Comparison of ENCODE assay signal across 8 mouse cellular contexts in genomic region chr12:111406622-111407021, GRCm38 (mm10). TPM values are rescaled to one million over a fixed set of nuclear protein-coding genes. Genes with fewer than 3 reads are reported as not detected.
A peak's percentile ranks its signal among the peaks of the same experiment; 100 is the strongest.
DNase-seq lines count a peak whose midpoint lies in the region; ATAC-seq and TF ChIP-seq lines count a peak whose summit lies in the region.

Gene Lbhd2 (plus strand): TSS chr12:111406809.

- no peaks in the 10 kb centered on the region for H3K36me3 ChIP-seq in kidney, embryonic 15.5 days
- H3K36me3 ChIP-seq in forebrain, postnatal 0 days (ENCODE audit: insufficient read depth), result no peaks in the 10 kb centered on the region
- no peaks in the 10 kb centered on the region for H3K36me3 ChIP-seq in liver, postnatal 0 days (replicated peaks; ENCODE audit: insufficient read depth, low read length)

- H3K4me1 ChIP-seq in kidney, embryonic 15.5 days, result peaks cover 15% of the 10 kb centered on the region
- H3K4me1 ChIP-seq in forebrain, postnatal 0 days (ENCODE audit: insufficient read depth), result no peaks in the 10 kb centered on the region
- H3K4me1 ChIP-seq in liver, postnatal 0 days (ENCODE audit: insufficient read depth), result no peaks in the 10 kb centered on the region

- no peak for DNase-seq in kidney, adult 11 months
- peak; percentile 41 for DNase-seq in brain, adult 2 months (ENCODE audit: low read depth, low spot score)
- DNase-seq in forebrain, postnatal 0 days, result no peak
- no peak for DNase-seq in liver, postnatal 0 days
- DNase-seq in adrenal gland, adult 2 months, result no peak
- no peak for DNase-seq in layer of hippocampus, adult 18-20 months (ENCODE audit: low spot score in 2 of 2)
- DNase-seq in kidney, postnatal 25 days, result no peak

- H3K9ac ChIP-seq in kidney, embryonic 15.5 days, result peak within 1 kb of the TSS; percentile 21; the same call in 1 of the 2 replicates
- H3K9ac ChIP-seq in forebrain, postnatal 0 days, result no peak within 1 kb of the TSS
- no peak within 1 kb of the TSS for H3K9ac ChIP-seq in liver, postnatal 0 days (replicated peaks)

- peaks cover 40% of the 10 kb centered on the region for H3K27me3 ChIP-seq in kidney, embryonic 15.5 days
- peaks cover 6% of the 10 kb centered on the region; the same call in 1 of the 2 replicates for H3K27me3 ChIP-seq in forebrain, postnatal 0 days (ENCODE audit: insufficient read depth, low read length)
- H3K27me3 ChIP-seq in liver, postnatal 0 days (ENCODE audit: insufficient read depth, low read length), result peaks cover 12% of the 10 kb centered on the region; the same call in 1 of the 2 replicates

- 2% methylated on average over 24 of the region's 24 CpGs for WGBS in kidney, embryonic 15.5 days
- 3% methylated on average over 24 of the region's 24 CpGs for WGBS in forebrain, postnatal 0 days
- WGBS in liver, postnatal 0 days (ENCODE audit: insufficient replicate concordance), result 5% methylated on average over 24 of the region's 24 CpGs

- H3K27ac ChIP-seq in kidney, embryonic 15.5 days, result no peak within 1 kb of the TSS
- H3K27ac ChIP-seq in forebrain, postnatal 0 days (ENCODE audit: low read depth, low read length), result no peak within 1 kb of the TSS
- no peak within 1 kb of the TSS for H3K27ac ChIP-seq in liver, postnatal 0 days (ENCODE audit: low read depth)

- TF ChIP-seq EP300 in liver, postnatal 0 days (IDR thresholded peaks at IDR 0.05; ENCODE audit: low read depth), result no peak

- peak within 1 kb of the TSS; percentile 35 for H3K4me3 ChIP-seq in kidney, embryonic 15.5 days (replicated peaks)
- no peak within 1 kb of the TSS for H3K4me3 ChIP-seq in forebrain, postnatal 0 days (ENCODE audit: low read depth, low read length)
- no peak within 1 kb of the TSS for H3K4me3 ChIP-seq in liver, postnatal 0 days (ENCODE audit: low read depth, low read length)

- peak within 1 kb of the TSS; percentile 65 for H3K4me2 ChIP-seq in kidney, embryonic 15.5 days
- H3K4me2 ChIP-seq in forebrain, postnatal 0 days (ENCODE audit: low read depth), result peak within 1 kb of the TSS; percentile 35
- H3K4me2 ChIP-seq in liver, postnatal 0 days (ENCODE audit: low read depth, low read length), result peak within 1 kb of the TSS; percentile 23; the same call in 1 of the 2 replicates

- H3K9me3 ChIP-seq in kidney, embryonic 15.5 days (replicated peaks), result no peaks in the 10 kb centered on the region
- no peaks in the 10 kb centered on the region for H3K9me3 ChIP-seq in forebrain, postnatal 0 days (ENCODE audit: low read length)
- no peaks in the 10 kb centered on the region for H3K9me3 ChIP-seq in liver, postnatal 0 days (ENCODE audit: low read length)

- ATAC-seq in kidney, embryonic 15.5 days (replicated peaks; ENCODE audit: low FRiP score), result no peak; the same call in 1 of the 2 replicates
- ATAC-seq in forebrain, postnatal 0 days, result no peak
- no peak for ATAC-seq in liver, postnatal 0 days

- TF ChIP-seq CTCF in forebrain, postnatal 0 days (IDR thresholded peaks at IDR 0.05; ENCODE audit: low read depth), result no peak
- no peak for TF ChIP-seq CTCF in liver, postnatal 0 days (IDR thresholded peaks at IDR 0.05; ENCODE audit: low read depth)

RNA-seq across cellular contexts. Expression of gene Lbhd2, which starts in this region (rescaled TPM):
- 5.5 and 7.0 TPM in 2 replicates for polyA plus RNA-seq in kidney, embryonic 15.5 days (2015; fragmentation: Nextera tagmentation; extraction: Ambion mirVana)
- total RNA-seq in forebrain, postnatal 0 days (2014; rRNA removed), result 3.7 and 4.4 TPM in 2 replicates
- polyA plus RNA-seq in forebrain, postnatal 0 days (2015; fragmentation: Nextera tagmentation; extraction: Ambion mirVana), result 10.5 and 12.9 TPM in 2 replicates
- 0.22 TPM in 2 replicates for polyA plus RNA-seq in liver, postnatal 0 days (2015; fragmentation: Nextera tagmentation; extraction: Ambion mirVana)
- total RNA-seq in adrenal gland, adult 2 months (2021), result under 1 TPM; 0.46 to 0.48 TPM
- polyA plus RNA-seq in adrenal gland, adult 2 months (2012; rRNA removed), result 0.17 and 0.30 TPM in 2 replicates
- 1 to 10 TPM in 1 of 2 experiments, under 1 TPM in 1; 0.53 to 1.2 TPM for total RNA-seq in layer of hippocampus, adult 18-20 months (2021)
